ENCODE assay signal across 7 mouse cellular contexts in genomic region chr12:64964560-64964959, GRCm38 (mm10). TPM values are rescaled to one million over a fixed set of nuclear protein-coding genes. Genes with fewer than 3 reads are reported as not detected.
DNase-seq lines count a peak whose midpoint lies in the region; ATAC-seq and TF ChIP-seq lines count a peak whose summit lies in the region.

No protein-coding gene starts in this region.

- no peak for DNase-seq in lung, postnatal 4 days
- DNase-seq in forebrain, embryonic 10.5 days (ENCODE audit: extremely low spot score, low spot score), result no peak
- DNase-seq in limb, embryonic 11.5 days (ENCODE audit: low spot score), result no peak
- no peak for DNase-seq in urinary bladder, adult 2 months (ENCODE audit: low spot score)
- no peak for DNase-seq in kidney, postnatal 10 days

- H3K9ac ChIP-seq in lung, embryonic 16.5 days (ENCODE audit: low read length), result peak overlapping the region; percentile 68
- H3K9ac ChIP-seq in limb, embryonic 11.5 days (ENCODE audit: low read length), result peak overlapping the region; percentile 56; the same call in 1 of the 2 replicates

- no peaks in the 10 kb centered on the region for H3K27me3 ChIP-seq in lung, embryonic 16.5 days (ENCODE audit: control insufficient read depth, insufficient read depth, low read depth, low read length)
- no peaks in the 10 kb centered on the region for H3K27me3 ChIP-seq in forebrain, embryonic 10.5 days (ENCODE audit: poor library complexity, severe bottlenecking)
- H3K27me3 ChIP-seq in limb, embryonic 11.5 days (ENCODE audit: control insufficient read depth, insufficient read depth, low read length), result no peaks in the 10 kb centered on the region
- no peaks in the 10 kb centered on the region for H3K27me3 ChIP-seq in small intestine, adult 2 months (ENCODE audit: control insufficient read depth, insufficient read depth, low read length)

- peak overlapping the region; percentile 62 for H3K27ac ChIP-seq in lung, embryonic 16.5 days (ENCODE audit: low read length)
- H3K27ac ChIP-seq in forebrain, embryonic 10.5 days, result no peak overlapping the region
- no peak overlapping the region for H3K27ac ChIP-seq in limb, embryonic 11.5 days (replicated peaks; ENCODE audit: low read depth, low read length)
- peak overlapping the region; percentile 57; the same call in 1 of the 2 replicates for H3K27ac ChIP-seq in small intestine, adult 2 months (ENCODE audit: insufficient read depth, low read depth, low read length)

- 18% methylated on average over 4 of the region's 4 CpGs for WGBS in lung, embryonic 16.5 days
- 22% methylated on average over 4 of the region's 4 CpGs for WGBS in forebrain, embryonic 10.5 days
- WGBS in limb, embryonic 11.5 days, result 22% methylated on average over 4 of the region's 4 CpGs
- 3% methylated on average over 4 of the region's 4 CpGs for WGBS in small intestine, adult 2 months

- TF ChIP-seq CTCF in small intestine, adult 2 months (IDR thresholded peaks at IDR 0.05; ENCODE audit: extremely low read depth, insufficient read length, insufficient replicate concordance, low read depth, low read length), result no peak

- H3K4me3 ChIP-seq in lung, embryonic 16.5 days (ENCODE audit: low read length), result peak overlapping the region; percentile 98
- peak overlapping the region; percentile 91 for H3K4me3 ChIP-seq in forebrain, embryonic 10.5 days
- H3K4me3 ChIP-seq in limb, embryonic 11.5 days (ENCODE audit: low read depth, low read length), result peak overlapping the region; percentile 84
- H3K4me3 ChIP-seq in small intestine, adult 2 months (ENCODE audit: low read depth, low read length), result peak overlapping the region; percentile 80

- no peak for TF ChIP-seq POLR2A in small intestine, adult 2 months (IDR thresholded peaks at IDR 0.05; ENCODE audit: low read depth, low read length)

- H3K4me2 ChIP-seq in lung, embryonic 16.5 days (ENCODE audit: low read depth, low read length), result peak overlapping the region; percentile 93
- peak overlapping the region; percentile 84 for H3K4me2 ChIP-seq in limb, embryonic 11.5 days (ENCODE audit: low read depth, severe bottlenecking)

- H3K9me3 ChIP-seq in lung, embryonic 16.5 days (ENCODE audit: control insufficient read depth, low read length), result no peaks in the 10 kb centered on the region
- H3K9me3 ChIP-seq in forebrain, embryonic 10.5 days, result no peaks in the 10 kb centered on the region
- no peaks in the 10 kb centered on the region for H3K9me3 ChIP-seq in limb, embryonic 11.5 days (ENCODE audit: control insufficient read depth, low read length)

- no peaks in the 10 kb centered on the region for H3K36me3 ChIP-seq in lung, embryonic 16.5 days (ENCODE audit: control insufficient read depth, insufficient read depth, low read length)
- H3K36me3 ChIP-seq in forebrain, embryonic 10.5 days (replicated peaks), result no peaks in the 10 kb centered on the region
- H3K36me3 ChIP-seq in limb, embryonic 11.5 days (ENCODE audit: control insufficient read depth, insufficient read depth, low read length), result no peaks in the 10 kb centered on the region
- no peaks in the 10 kb centered on the region for H3K36me3 ChIP-seq in small intestine, adult 2 months (ENCODE audit: control insufficient read depth, insufficient read depth, low read length)

- ATAC-seq in lung, embryonic 16.5 days (ENCODE audit: low read depth), result no peak
- no peak for ATAC-seq in limb, embryonic 11.5 days (ENCODE audit: insufficient number of reproducible peaks, low FRiP score, low TSS enrichment, low read depth)

- H3K4me1 ChIP-seq in lung, embryonic 16.5 days (replicated peaks; ENCODE audit: control insufficient read depth, insufficient read depth, low read length), result peaks cover 6% of the 10 kb centered on the region
- peaks cover 37% of the 10 kb centered on the region for H3K4me1 ChIP-seq in forebrain, embryonic 10.5 days
- H3K4me1 ChIP-seq in limb, embryonic 11.5 days (ENCODE audit: control insufficient read depth, insufficient read depth, low read length), result peaks cover 7% of the 10 kb centered on the region
- peaks cover 2% of the 10 kb centered on the region for H3K4me1 ChIP-seq in small intestine, adult 2 months (ENCODE audit: control insufficient read depth, insufficient read depth, insufficient read length, low read length)

RNA-seq across cellular contexts. Expression of gene Klhl28, which starts 0.8 kb away (rescaled TPM):
- polyA plus RNA-seq in lung, embryonic 16.5 days (2015; fragmentation: Nextera tagmentation; extraction: Ambion mirVana), result 14.1 and 15.3 TPM in 2 replicates
- polyA plus RNA-seq in forebrain, embryonic 10.5 days (2016; fragmentation: Nextera tagmentation; extraction: Ambion mirVana), result 10.0 and 10.4 TPM in 2 replicates
- 10.8 and 11.6 TPM in 2 replicates for polyA plus RNA-seq in limb, embryonic 11.5 days (2014; fragmentation: Nextera tagmentation; extraction: Ambion mirVana)
- polyA plus RNA-seq in small intestine, adult 2 months (2012; rRNA removed), result 0.27 and 0.62 TPM in 2 replicates
- polyA plus RNA-seq in urinary bladder, adult 2 months (2012; rRNA removed), result 5.7 and 6.2 TPM in 2 replicates

RNA-seq across cellular contexts. Expression of gene Togaram1, which starts 1.0 kb away (rescaled TPM):
- 28.4 and 32.2 TPM in 2 replicates for polyA plus RNA-seq in lung, embryonic 16.5 days (2015; fragmentation: Nextera tagmentation; extraction: Ambion mirVana)
- polyA plus RNA-seq in forebrain, embryonic 10.5 days (2016; fragmentation: Nextera tagmentation; extraction: Ambion mirVana), result 25.2 and 26.6 TPM in 2 replicates
- 27.3 and 28.1 TPM in 2 replicates for polyA plus RNA-seq in limb, embryonic 11.5 days (2014; fragmentation: Nextera tagmentation; extraction: Ambion mirVana)
- 0.79 and 1.1 TPM in 2 replicates for polyA plus RNA-seq in small intestine, adult 2 months (2012; rRNA removed)
- polyA plus RNA-seq in urinary bladder, adult 2 months (2012; rRNA removed), result 14.6 and 15.1 TPM in 2 replicates

RNA-seq across cellular contexts. Expression of gene Gm527, which starts 46.9 kb away (rescaled TPM):
- 1.0 and 1.1 TPM in 2 replicates for polyA plus RNA-seq in lung, embryonic 16.5 days (2015; fragmentation: Nextera tagmentation; extraction: Ambion mirVana)
- 1.1 and 1.4 TPM in 2 replicates for polyA plus RNA-seq in forebrain, embryonic 10.5 days (2016; fragmentation: Nextera tagmentation; extraction: Ambion mirVana)
- polyA plus RNA-seq in limb, embryonic 11.5 days (2014; fragmentation: Nextera tagmentation; extraction: Ambion mirVana), result 2.1 and 2.4 TPM in 2 replicates
- 0.18 and 0.34 TPM in 2 replicates for polyA plus RNA-seq in small intestine, adult 2 months (2012; rRNA removed)
- 4.5 and 7.6 TPM in 2 replicates for polyA plus RNA-seq in urinary bladder, adult 2 months (2012; rRNA removed)

Comparison
In these comparisons a context has a peak if more than half of its experiments do, and no peak if none do; other contexts are left out.
1. H3K27ac ChIP-seq: peak in lung, embryonic 16.5 days (single experiment) and small intestine, adult 2 months (single experiment); none in forebrain, embryonic 10.5 days (single experiment) and limb, embryonic 11.5 days (single experiment).
2. Peak in every context shown above with its lines, with median percentiles within 50 percentile points of each other: H3K4me3 ChIP-seq.